Mouse (Mus musculus) G1E (cell line): ENCODE results near the gene Prune1.

Source experiments
- CTCF ChIP-seq: IDR thresholded peaks from 2 replicates; pipeline ENCODE4 v1.5.1; 2012; ENCODE audit warnings: low read depth, low read length, inconsistent platforms, mixed read lengths
- GATA1 ChIP-seq: IDR thresholded peaks from 2 replicates; pipeline ENCODE4 v1.6.1; 2012; ENCODE audit warnings: borderline replicate concordance, low read length, inconsistent platforms, mixed read lengths
- POLR2AphosphoS5 ChIP-seq: IDR thresholded peaks from 2 replicates; pipeline ENCODE4 v1.6.1; 2012; ENCODE audit warnings: low read depth, low read length, inconsistent platforms; ENCODE audit not compliant: insufficient replicate concordance
- TAL1 ChIP-seq: conservative IDR thresholded peaks from 2 replicates; pipeline ENCODE4 v1.6.1; 2012; ENCODE audit warnings: low read depth, low read length, inconsistent platforms, mixed read lengths

GRCm38 (mm10) chr3:95306244-95306643 is 24.4 kb upstream of the Prune1 start:
- TF ChIP-seq GATA1 = no peak
- no peak for TF ChIP-seq CTCF
- no peak for TF ChIP-seq TAL1
- TF ChIP-seq POLR2AphosphoS5 = no peak
